Mouse (Mus musculus): ENCODE results near the gene Ccdc107. TPM values are rescaled to one million over a fixed set of nuclear protein-coding genes. Genes with fewer than 3 reads are reported as not detected.
"Not testable (repeated sequence)": the region's sequence is repeated elsewhere in the genome, so short reads cannot be mapped to it uniquely, and the experiment has no call there.

Ccdc107 gene
- total RNA-seq, 4 experiments from 2014 or later = 22.1 to 30.0 (median 27.6) TPM

GRCm38 (mm10) chr4:43483535-43484091 lies 9.1 kb upstream of the Ccdc107 start, which contains the start of gene Sit1:
Sit1 (minus strand) TSS chr4:43483734.
- no peak for DNase-seq (ENCODE audit: low spot score in 2 of 2)

GRCm38 (mm10) chr4:43485666-43486065 lies 7.0 kb upstream of the Ccdc107 start:
- DNase-seq (ENCODE audit: low spot score in 2 of 2) = not testable (repeated sequence)

- DNase-seq (ENCODE audit: low spot score in 2 of 2) = no peak
Measured at GRCm38 (mm10) chr4:43489611-43490010, 3.1 kb upstream of the Ccdc107 start.

GRCm38 (mm10) chr4:43490801-43491200 lies 1.9 kb upstream of the Ccdc107 start:
- no peak for DNase-seq (ENCODE audit: low spot score in 2 of 2)

GRCm38 (mm10) chr4:43492101-43492820 lies 439 bp upstream of the Ccdc107 start:
- no peak for DNase-seq (ENCODE audit: low spot score in 2 of 2)

- peak; percentile 93 to 96 for DNase-seq (ENCODE audit: low spot score in 2 of 2)
Measured at GRCm38 (mm10) chr4:43493186-43493845, 616 bp downstream of the Ccdc107 start.

GRCm38 (mm10) chr4:43493846-43494240 lies 1.1 kb downstream of the Ccdc107 start:
- DNase-seq (ENCODE audit: low spot score in 2 of 2) = no peak

- no peak for DNase-seq (ENCODE audit: low spot score in 2 of 2)
Measured at GRCm38 (mm10) chr4:43496587-43496986, 3.9 kb downstream of the Ccdc107 start.

GRCm38 (mm10) chr4:43497405-43497804 lies 4.7 kb downstream of the Ccdc107 start:
- DNase-seq (ENCODE audit: low spot score in 2 of 2) = no peak

GRCm38 (mm10) chr4:43497946-43498345 lies 5.2 kb downstream of the Ccdc107 start:
- DNase-seq (ENCODE audit: low spot score in 2 of 2) = no peak

GRCm38 (mm10) chr4:43498983-43499382 lies 6.3 kb downstream of the Ccdc107 start:
- no peak for DNase-seq (ENCODE audit: low spot score in 2 of 2)

- peak in 1 of 2 experiments; percentile 61 for DNase-seq (ENCODE audit: low spot score in 2 of 2)
Measured at GRCm38 (mm10) chr4:43499407-43500333, 7.0 kb downstream of the Ccdc107 start, which contains the start of gene Arhgef39. Arhgef39 (minus strand) TSS chr4:43499695.

- no peak for DNase-seq (ENCODE audit: low spot score in 2 of 2)
Measured at GRCm38 (mm10) chr4:43503041-43503440, 10.3 kb downstream of the Ccdc107 start.

- no peak for DNase-seq (ENCODE audit: low spot score in 2 of 2)
Measured at GRCm38 (mm10) chr4:43503506-43503905, 10.8 kb downstream of the Ccdc107 start.

GRCm38 (mm10) chr4:43504269-43504668 lies 11.6 kb downstream of the Ccdc107 start:
- no peak for DNase-seq (ENCODE audit: low spot score in 2 of 2)

GRCm38 (mm10) chr4:43506074-43506473 lies 13.4 kb downstream of the Ccdc107 start:
- DNase-seq (ENCODE audit: low spot score in 2 of 2) = no peak

- no peak for DNase-seq (ENCODE audit: low spot score in 2 of 2)
Measured at GRCm38 (mm10) chr4:43506536-43507185, 14.0 kb downstream of the Ccdc107 start, which contains the start of gene Car9. Car9 (plus strand) TSS chr4:43506966.

- DNase-seq (ENCODE audit: low spot score in 2 of 2) = no peak
Measured at GRCm38 (mm10) chr4:43507938-43508665, 15.4 kb downstream of the Ccdc107 start.

GRCm38 (mm10) chr4:43508666-43508997 lies 15.9 kb downstream of the Ccdc107 start:
- no peak for DNase-seq (ENCODE audit: low spot score in 2 of 2)

- no peak for DNase-seq (ENCODE audit: low spot score in 2 of 2)
Measured at GRCm38 (mm10) chr4:43509109-43509508, 16.4 kb downstream of the Ccdc107 start.

Measured in layer of hippocampus, adult 8-10 months (tissue).